Comparison of ENCODE assay signal across 8 mouse cellular contexts in the genomic region with DNA sequence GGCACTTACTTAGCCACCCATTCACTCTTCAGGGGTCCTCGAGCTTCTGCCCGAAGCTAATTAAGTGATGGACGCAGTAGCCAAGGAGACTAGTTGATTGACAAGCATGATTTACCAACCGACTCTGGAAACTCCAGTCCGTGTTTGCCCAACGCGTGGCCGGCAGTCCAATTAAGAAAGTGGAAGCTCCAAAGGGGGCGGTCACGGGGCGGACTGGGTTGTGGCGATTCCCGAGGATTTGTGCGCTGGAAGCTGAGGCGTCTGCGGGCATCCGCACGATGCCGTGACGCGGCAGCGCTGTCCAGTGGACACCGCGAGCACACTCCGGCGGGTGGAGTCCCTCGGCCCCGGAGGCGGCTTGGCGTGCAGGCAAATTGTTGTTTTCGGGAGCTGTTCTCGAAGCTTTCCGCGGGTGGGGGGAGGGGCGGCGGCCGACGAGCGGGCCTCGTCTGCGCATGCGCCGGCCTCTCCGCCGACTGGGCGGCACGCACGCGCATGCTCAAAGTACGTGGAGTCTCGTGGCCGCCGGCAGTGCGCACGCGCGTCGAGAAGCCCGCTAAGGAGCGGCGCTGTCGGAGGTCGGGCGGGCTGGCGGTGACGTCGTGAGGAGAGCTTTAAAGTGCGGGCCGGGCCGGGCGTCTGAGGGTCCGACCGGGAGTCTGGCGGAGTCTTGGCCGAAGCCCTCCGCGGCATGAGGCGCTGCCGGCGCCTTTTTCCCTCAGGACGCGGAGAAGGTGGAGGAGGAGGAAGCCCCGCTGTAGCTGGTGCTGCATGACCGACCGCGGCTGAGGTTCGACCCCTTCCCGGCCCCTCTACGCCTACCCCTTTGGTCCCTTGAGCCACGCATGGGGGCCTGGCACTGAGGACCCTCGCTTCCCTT. TPM values are rescaled to one million over a fixed set of nuclear protein-coding genes. Genes with fewer than 3 reads are reported as not detected.
A peak's percentile ranks its signal among the peaks of the same experiment; 100 is the strongest.
DNase-seq lines count a peak whose midpoint lies in the region; ATAC-seq and TF ChIP-seq lines count a peak whose summit lies in the region.

No protein-coding gene starts in this region.

- H3K9me3 ChIP-seq in E14TG2a.4 (ENCODE audit: low read length), result no peaks in the 10 kb centered on the region
- H3K9me3 ChIP-seq in forebrain, embryonic 12.5 days, result no peaks in the 10 kb centered on the region
- no peaks in the 10 kb centered on the region for H3K9me3 ChIP-seq in heart, postnatal 0 days (replicated peaks; ENCODE audit: control insufficient read depth, low read length)
- H3K9me3 ChIP-seq in liver, embryonic 16.5 days (replicated peaks; ENCODE audit: control insufficient read depth, low read length), result no peaks in the 10 kb centered on the region
- H3K9me3 ChIP-seq in neural tube, embryonic 13.5 days, result no peaks in the 10 kb centered on the region

- no peaks in the 10 kb centered on the region for H3K27me3 ChIP-seq in E14TG2a.4 (ENCODE audit: insufficient read depth, low read length)
- no peaks in the 10 kb centered on the region for H3K27me3 ChIP-seq in forebrain, embryonic 12.5 days
- H3K27me3 ChIP-seq in heart, postnatal 0 days (ENCODE audit: control insufficient read depth, insufficient read depth, low read length), result no peaks in the 10 kb centered on the region
- H3K27me3 ChIP-seq in liver, embryonic 16.5 days (ENCODE audit: control insufficient read depth, insufficient read depth, low read depth, low read length), result no peaks in the 10 kb centered on the region
- no peaks in the 10 kb centered on the region for H3K27me3 ChIP-seq in neural tube, embryonic 13.5 days
- H3K27me3 ChIP-seq in testis, adult 2 months (ENCODE audit: control insufficient read depth, insufficient read depth, low read length), result no peaks in the 10 kb centered on the region

- peak overlapping the region; percentile 86 for H3K9ac ChIP-seq in forebrain, embryonic 12.5 days
- peak overlapping the region; percentile 89 for H3K9ac ChIP-seq in heart, postnatal 0 days (replicated peaks; ENCODE audit: low read depth, low read length)
- H3K9ac ChIP-seq in liver, embryonic 16.5 days (ENCODE audit: low read depth, low read length), result peak overlapping the region; percentile 95
- H3K9ac ChIP-seq in neural tube, embryonic 13.5 days, result peak overlapping the region; percentile 95

- DNase-seq in c-Kit-positive CD71-positive TER-119-positive erythroid progenitor cells, embryonic 14.5 days (ENCODE audit: low spot score), result peak; percentile 90
- peak; percentile 100 for DNase-seq in heart, postnatal 0 days (ENCODE audit: low spot score)
- DNase-seq in kidney, postnatal 4 days, result peak; percentile 96 to 98

- no peak for TF ChIP-seq CTCF in E14TG2a.4 (conservative IDR thresholded peaks at IDR 0.05; ENCODE audit: low read length)
- peak; percentile 23; the same call in 1 of the 2 replicates for TF ChIP-seq CTCF in heart, postnatal 0 days (IDR thresholded peaks at IDR 0.05; ENCODE audit: low read depth)
- TF ChIP-seq CTCF in testis, adult 2 months (IDR thresholded peaks at IDR 0.05; ENCODE audit: control insufficient read depth, insufficient read depth, insufficient replicate concordance, low read depth, low read length), result no peak

- peak overlapping the region; percentile 96 for H3K4me3 ChIP-seq in E14TG2a.4 (replicated peaks; ENCODE audit: low read length)
- H3K4me3 ChIP-seq in forebrain, embryonic 12.5 days (replicated peaks), result peak overlapping the region; percentile 87
- H3K4me3 ChIP-seq in heart, postnatal 0 days (ENCODE audit: low read depth, low read length), result peak overlapping the region; percentile 95
- peak overlapping the region; percentile 96 for H3K4me3 ChIP-seq in liver, embryonic 16.5 days (ENCODE audit: low read depth, low read length)
- H3K4me3 ChIP-seq in neural tube, embryonic 13.5 days, result peak overlapping the region; percentile 92
- peak overlapping the region; percentile 90 for H3K4me3 ChIP-seq in testis, adult 2 months (ENCODE audit: control insufficient read depth, low read depth, low read length)

- TF ChIP-seq POLR2A in testis, adult 2 months (IDR thresholded peaks at IDR 0.05; ENCODE audit: control insufficient read depth, low read depth, low read length), result peak; percentile 69

- H3K27ac ChIP-seq in forebrain, embryonic 12.5 days, result peak overlapping the region; percentile 96
- peak overlapping the region; percentile 99 for H3K27ac ChIP-seq in heart, postnatal 0 days (ENCODE audit: low read depth)
- H3K27ac ChIP-seq in liver, embryonic 16.5 days (ENCODE audit: low read length), result peak overlapping the region; percentile 99
- H3K27ac ChIP-seq in neural tube, embryonic 13.5 days (replicated peaks), result peak overlapping the region; percentile 99
- peak overlapping the region; percentile 93 for H3K27ac ChIP-seq in testis, adult 2 months (ENCODE audit: control insufficient read depth, insufficient read depth, low read depth, low read length)

- peak overlapping the region; percentile 92 for H3K4me2 ChIP-seq in forebrain, embryonic 12.5 days
- H3K4me2 ChIP-seq in heart, postnatal 0 days (ENCODE audit: low read depth, low read length), result peak overlapping the region; percentile 99
- peak overlapping the region; percentile 96 for H3K4me2 ChIP-seq in liver, embryonic 16.5 days (ENCODE audit: low read depth, low read length)
- H3K4me2 ChIP-seq in neural tube, embryonic 13.5 days, result peak overlapping the region; percentile 100

- H3K36me3 ChIP-seq in E14TG2a.4 (ENCODE audit: insufficient read depth, low read length), result peaks cover 38% of the 10 kb centered on the region
- H3K36me3 ChIP-seq in forebrain, embryonic 12.5 days (replicated peaks), result peaks cover 14% of the 10 kb centered on the region
- H3K36me3 ChIP-seq in heart, postnatal 0 days (replicated peaks; ENCODE audit: control insufficient read depth, insufficient read depth, low read length), result peaks cover 7% of the 10 kb centered on the region; the same call in 1 of the 2 replicates
- H3K36me3 ChIP-seq in liver, embryonic 16.5 days (ENCODE audit: control insufficient read depth, insufficient read depth), result peaks cover 3% of the 10 kb centered on the region; the same call in 1 of the 2 replicates
- peaks cover 9% of the 10 kb centered on the region; the same call in 1 of the 2 replicates for H3K36me3 ChIP-seq in neural tube, embryonic 13.5 days
- peaks cover under 1% of the 10 kb centered on the region; the same call in 1 of the 2 replicates for H3K36me3 ChIP-seq in testis, adult 2 months (ENCODE audit: control insufficient read depth, insufficient read depth, low read length)

- TF ChIP-seq EP300 in heart, postnatal 0 days (IDR thresholded peaks at IDR 0.05; ENCODE audit: low read depth), result no peak; the same call in 1 of the 2 replicates

- under 1% methylated on average over 90 of the region's 91 CpGs for WGBS in forebrain, embryonic 12.5 days
- under 1% methylated on average over 87 of the region's 91 CpGs for WGBS in heart, postnatal 0 days
- under 1% methylated on average over 91 of the region's 91 CpGs for WGBS in liver, embryonic 16.5 days (ENCODE audit: insufficient replicate concordance)
- WGBS in neural tube, embryonic 13.5 days, result under 1% methylated on average over 87 of the region's 91 CpGs

- peak; percentile 90 for ATAC-seq in forebrain, embryonic 12.5 days (ENCODE audit: low FRiP score)
- ATAC-seq in heart, postnatal 0 days (ENCODE audit: insufficient read depth, low read depth), result peak; percentile 92
- ATAC-seq in liver, embryonic 16.5 days (ENCODE audit: low read depth), result peak; percentile 87
- ATAC-seq in neural tube, embryonic 13.5 days (ENCODE audit: low read depth), result peak; percentile 87

- H3K4me1 ChIP-seq in E14TG2a.4 (replicated peaks; ENCODE audit: low read depth, low read length), result peaks cover 52% of the 10 kb centered on the region
- peaks cover 44% of the 10 kb centered on the region for H3K4me1 ChIP-seq in forebrain, embryonic 12.5 days
- peaks cover 32% of the 10 kb centered on the region for H3K4me1 ChIP-seq in heart, postnatal 0 days (ENCODE audit: control insufficient read depth, insufficient read depth)
- H3K4me1 ChIP-seq in liver, embryonic 16.5 days (ENCODE audit: control insufficient read depth, low read depth, low read length), result peaks cover 22% of the 10 kb centered on the region
- peaks cover 54% of the 10 kb centered on the region for H3K4me1 ChIP-seq in neural tube, embryonic 13.5 days (replicated peaks)
- peaks cover 22% of the 10 kb centered on the region for H3K4me1 ChIP-seq in testis, adult 2 months (ENCODE audit: control insufficient read depth, insufficient read depth, low read length)

RNA-seq across cellular contexts. Expression of gene Alkbh5, which starts 1.5 kb away (rescaled TPM):
- 28.3 and 34.6 TPM in 2 replicates for polyA plus RNA-seq in forebrain, embryonic 12.5 days (2016; fragmentation: Nextera tagmentation; extraction: Ambion mirVana)
- total RNA-seq in heart, postnatal 0 days (2014; rRNA removed; ENCODE audit: low replicate concordance), result 51.3 and 68.8 TPM in 2 replicates
- 33.5 and 34.9 TPM in 2 replicates for polyA plus RNA-seq in heart, postnatal 0 days (2015; fragmentation: Nextera tagmentation; extraction: Ambion mirVana)
- polyA plus RNA-seq in liver, embryonic 16.5 days (2015; fragmentation: Nextera tagmentation; extraction: Ambion mirVana), result 15.3 and 15.4 TPM in 2 replicates
- 22.3 and 24.2 TPM in 2 replicates for polyA plus RNA-seq in neural tube, embryonic 13.5 days (2015; fragmentation: Nextera tagmentation; extraction: Ambion mirVana)
- polyA plus RNA-seq in testis, adult 2 months (2012; rRNA removed), result 13.4 and 13.8 TPM in 2 replicates

Comparison
In these comparisons a context has a peak if more than half of its experiments do, and no peak if none do; other contexts are left out.
1. Peak in every context shown above with its lines: DNase-seq, ATAC-seq, H3K4me3 ChIP-seq and H3K27ac ChIP-seq.